Mouse (Mus musculus) urinary bladder, postnatal 36 days (tissue): ENCODE results near the gene Ppp1r12c.

Experiments
- DNase-seq, 2 experiments: peaks; one replicate each; pipeline ENCODE4 v3.0.0; 2022; ENCODE audit warnings: low spot score in 2 of 2, mixed read lengths in 1 of 2

Gene Ppp1r12c

DNA sequence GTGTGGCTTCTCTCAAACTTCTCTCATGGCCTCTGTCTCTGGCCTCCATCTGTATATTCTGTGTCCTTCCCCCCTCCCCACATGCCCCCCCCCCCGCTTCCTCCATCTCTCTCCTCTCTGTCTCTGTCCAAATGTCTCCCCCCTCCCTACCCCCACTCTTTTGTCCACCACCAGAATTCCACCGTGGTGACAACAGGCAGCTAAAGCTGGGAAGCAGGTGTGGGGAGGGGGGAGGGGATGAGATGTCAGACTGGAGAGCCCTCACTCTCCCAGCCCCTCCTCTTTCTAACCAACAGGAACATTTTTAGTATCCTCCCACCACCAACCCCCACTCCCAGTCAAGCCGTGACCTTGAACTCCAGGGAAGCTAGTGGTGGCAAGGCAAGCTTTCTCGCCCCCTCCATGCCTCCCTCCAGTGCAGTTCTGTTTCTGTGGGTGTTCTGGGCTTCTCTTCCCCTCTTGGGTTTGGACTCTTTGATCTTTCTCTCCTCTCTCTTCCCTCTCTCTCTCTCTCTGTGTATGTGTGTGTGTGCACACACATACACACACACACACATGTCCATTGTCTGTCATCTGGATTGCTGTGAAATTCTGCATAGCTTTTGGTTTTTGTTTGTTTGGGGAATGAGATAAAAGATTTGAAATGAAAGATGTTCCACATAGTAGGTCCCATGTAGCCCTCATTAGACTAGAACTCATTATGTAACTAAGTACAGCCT, 15.0 kb upstream of the Ppp1r12c start, which contains the start of gene Tnnt1:
Gene Tnnt1 (minus strand): TSS at position 51 of the 719 bp plus-strand sequence.
- no peak for DNase-seq

- DNase-seq = no peak
These were observed 14.4 kb upstream of the Ppp1r12c start for GRCm38 (mm10) chr7:4515853-4516252.

DNA sequence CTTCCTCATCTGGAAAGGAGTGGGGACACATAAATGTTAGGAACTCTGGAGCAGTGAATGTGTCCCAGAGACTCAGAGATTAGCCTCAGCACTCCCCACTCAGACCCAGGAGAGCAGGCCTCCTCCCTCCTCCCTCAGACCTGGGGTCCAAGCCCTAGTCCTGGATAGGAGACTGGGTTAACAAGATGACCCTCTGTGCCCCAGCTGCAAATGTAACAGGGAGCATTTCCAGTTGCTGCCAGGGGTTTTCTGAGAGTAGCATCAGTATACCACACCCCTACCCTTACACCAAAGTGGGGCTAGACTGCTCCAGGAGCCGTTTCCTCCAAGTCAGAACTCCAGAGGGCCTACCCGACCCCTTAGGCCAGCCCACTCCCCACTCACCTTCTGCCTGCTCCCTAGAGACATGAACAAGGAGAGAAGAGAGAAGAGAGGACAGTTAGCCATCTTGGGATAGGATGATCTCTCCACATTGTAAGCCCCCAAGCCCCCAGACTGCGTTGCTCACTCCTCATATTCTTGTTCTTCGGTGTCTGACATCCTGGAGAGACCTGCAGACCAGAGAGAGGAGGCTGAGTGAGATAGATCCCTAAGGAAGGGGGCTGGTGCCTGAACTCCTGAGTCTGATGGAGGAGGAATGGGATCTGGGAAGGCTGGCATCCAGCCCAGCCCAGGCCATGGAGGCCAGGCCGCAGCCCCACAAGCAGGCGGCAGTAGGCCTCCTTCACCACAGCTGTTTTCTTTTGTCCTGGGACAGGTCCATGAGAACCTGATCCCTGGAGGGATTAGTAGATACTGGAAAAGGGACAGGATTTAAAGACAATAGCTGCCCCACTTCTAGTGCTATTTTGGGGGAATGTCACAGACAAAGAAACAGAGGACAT, 12.6 kb upstream of the Ppp1r12c start:
- DNase-seq = no peak

GRCm38 (mm10) chr7:4513236-4513635, 11.8 kb upstream of the Ppp1r12c start:
- no peak for DNase-seq

DNA sequence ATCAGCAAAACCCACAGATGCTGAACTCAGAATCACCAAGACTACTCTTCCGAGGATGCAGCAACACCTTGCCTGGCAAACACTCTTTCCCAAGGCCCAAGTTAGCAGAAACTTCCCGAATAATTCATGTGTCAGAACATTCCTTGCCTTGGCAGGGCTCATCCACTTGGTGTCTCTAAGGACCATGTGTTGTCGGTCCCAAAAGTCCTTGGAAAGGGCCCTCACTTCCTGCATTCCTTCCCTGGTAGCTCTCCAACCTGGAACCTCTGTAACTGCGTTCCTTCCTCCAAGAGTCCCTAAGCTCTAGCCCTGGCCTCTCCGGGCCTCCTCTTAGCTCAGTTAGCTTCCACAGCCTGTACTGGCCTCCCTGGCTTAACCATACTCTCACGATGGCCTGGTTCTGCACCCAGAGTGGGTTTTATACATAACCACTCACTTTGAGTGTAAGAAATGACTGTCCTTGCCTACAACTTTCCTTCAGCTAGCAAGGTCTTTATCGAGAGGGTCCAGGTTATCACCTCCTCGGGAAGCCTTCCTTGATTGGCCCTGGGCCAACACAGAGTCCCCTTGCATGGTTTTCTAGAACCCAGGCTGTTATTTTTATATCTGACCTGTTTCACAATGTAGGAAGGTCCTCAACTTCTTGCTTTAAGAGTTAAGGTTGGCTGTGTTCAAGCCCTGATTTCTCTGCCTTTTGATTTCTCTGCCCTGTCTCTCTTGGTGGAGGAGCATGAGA, 10.2 kb upstream of the Ppp1r12c start:
- DNase-seq = no peak

DNA sequence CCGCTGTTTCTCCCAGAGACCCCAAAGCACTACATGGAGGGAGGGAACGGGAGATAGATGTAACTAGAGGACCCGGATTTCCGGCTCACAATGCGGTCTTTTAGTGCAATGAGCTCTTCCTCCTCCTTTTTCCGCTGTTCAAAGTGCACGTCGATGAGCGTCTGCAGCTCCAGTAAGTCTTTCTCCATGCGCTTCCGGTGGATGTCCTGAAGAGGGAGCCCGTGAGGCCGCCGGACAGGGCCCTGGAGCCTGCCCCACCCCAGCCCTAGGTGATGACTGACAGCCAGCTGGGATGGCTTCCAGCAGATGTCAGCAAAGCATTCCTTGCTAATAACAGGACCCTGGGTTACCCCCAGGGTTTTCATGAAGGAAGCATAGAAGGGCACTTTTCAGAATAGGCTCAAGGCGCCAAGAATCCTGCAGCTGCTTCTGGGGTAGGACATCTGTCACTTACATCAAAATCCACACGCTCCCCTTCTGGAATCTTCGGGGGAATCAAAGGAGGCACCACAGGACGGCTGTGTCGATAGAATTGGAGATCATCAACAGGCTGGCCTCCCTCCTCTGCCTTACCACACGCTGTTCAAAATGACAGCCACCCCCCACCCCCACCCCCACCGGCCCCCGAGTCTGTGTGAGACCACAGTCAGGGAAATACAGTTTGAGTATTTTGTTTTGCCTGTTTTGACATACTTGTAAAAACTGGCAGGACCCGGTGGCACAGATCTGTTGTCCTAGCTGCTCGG, 8.6 kb upstream of the Ppp1r12c start:
- peak; percentile 46 to 67 for DNase-seq

GRCm38 (mm10) chr7:4508739-4509116, 7.2 kb upstream of the Ppp1r12c start:
- DNase-seq = no peak

DNA sequence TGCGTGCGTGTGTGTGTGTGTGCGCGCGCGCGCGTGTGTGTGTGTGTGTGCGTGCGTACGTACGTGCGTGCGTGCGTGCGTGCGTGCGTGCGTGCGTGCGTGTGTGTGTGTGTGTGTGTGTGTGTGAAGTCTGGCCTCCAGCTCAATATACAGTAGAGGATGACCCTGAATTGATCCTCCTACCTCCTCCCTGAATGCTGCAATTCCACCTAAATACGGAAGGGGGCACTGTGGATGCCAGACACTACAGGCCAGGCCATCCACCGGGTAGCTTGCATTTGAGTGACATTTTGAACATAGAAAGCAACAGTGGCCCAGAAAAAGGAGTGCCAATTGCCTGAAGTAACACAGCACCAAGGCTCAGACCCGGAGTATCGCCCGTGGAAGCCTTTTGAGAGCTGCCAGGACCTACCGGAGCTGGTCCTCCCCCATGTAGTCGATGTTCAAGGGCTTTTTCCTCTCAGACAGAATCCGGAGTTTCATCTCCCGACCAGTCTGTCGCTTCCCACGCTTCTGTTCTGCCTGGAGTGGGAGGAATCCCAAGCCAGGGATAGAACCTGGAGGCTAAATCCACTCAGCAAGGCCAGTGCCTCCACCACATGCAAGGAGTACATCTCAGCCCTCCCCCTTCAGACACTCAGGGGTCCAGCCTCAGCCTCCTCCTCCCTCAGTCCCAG, 6.7 kb upstream of the Ppp1r12c start:
- DNase-seq = no peak

DNA sequence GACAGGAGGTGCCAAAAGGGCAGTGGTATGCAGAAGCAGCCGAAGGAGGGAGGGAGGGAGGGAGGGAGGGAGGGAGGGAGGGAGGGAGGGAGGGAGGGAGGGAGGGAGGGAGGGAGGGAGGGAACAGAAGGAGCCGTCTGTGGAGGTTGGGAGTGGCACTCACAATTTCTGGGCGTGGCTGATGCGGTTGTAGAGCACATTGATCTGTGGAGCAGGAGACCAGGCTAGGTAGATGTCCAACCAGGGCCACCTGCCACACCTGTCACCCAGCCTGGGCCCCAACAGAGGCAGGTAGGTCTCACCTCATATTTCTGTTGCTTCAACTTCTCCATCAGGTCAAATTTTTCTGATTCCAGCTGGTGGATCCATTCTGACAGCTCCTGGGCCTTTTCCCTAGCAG, 5.7 kb upstream of the Ppp1r12c start:
- DNase-seq = no peak

DNA sequence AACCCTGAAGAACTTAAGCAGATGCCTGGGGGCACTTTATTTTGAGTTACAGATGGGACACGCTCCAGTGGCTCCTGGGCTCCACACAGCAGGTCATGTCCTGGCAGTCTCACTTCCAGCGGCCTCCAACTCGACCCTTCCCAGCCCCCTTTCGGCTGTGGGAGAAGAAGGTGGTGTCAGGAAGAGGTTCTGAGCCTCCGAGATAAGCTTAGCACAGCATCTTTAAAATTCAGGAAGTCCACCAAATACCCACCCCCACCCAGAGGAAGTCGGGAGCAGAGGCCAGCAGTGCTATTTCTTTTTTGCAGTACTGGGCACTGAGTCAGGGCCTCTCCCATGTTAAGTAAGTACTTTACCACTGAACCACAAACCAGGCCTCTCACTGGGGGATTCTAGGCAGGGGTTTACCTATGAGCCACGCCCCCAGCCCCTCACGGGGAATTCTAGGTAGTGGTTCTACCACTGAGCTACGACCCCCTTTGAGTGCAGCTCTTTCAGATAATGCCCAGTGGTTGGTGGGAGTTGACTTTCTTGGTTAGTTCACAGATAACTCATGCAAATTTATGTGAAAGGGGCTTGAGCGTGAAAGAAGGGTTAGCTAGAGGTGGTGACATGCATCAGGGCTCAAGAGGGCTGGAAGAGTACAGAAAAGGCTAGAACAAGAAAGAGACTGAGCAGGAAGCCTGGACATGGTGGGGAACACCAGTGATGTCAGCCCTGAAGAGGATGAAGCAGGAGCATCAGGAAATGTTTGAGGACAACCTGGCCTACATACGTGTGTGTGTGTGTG, 3.4 kb upstream of the Ppp1r12c start:
- DNase-seq = no peak

DNA sequence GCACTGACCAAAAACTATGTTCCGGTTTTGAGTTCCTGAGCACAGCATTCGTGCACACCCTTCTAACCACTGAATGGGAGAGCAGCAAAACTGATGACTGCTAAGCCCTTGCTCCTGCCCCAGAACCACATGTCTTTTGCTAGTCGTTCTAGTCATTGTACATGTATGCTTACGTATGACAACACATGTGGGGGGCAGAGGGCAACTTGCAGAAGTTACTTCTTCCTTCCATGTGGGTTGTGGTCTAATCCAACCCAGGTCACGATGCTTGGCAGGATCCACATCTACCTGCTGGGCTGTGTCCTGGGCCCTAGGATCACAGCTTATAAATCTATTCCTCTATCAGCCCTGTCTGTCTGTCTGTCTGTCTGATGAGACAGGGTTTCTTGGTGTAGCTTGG, 2.4 kb upstream of the Ppp1r12c start:
- DNase-seq = no peak

DNA sequence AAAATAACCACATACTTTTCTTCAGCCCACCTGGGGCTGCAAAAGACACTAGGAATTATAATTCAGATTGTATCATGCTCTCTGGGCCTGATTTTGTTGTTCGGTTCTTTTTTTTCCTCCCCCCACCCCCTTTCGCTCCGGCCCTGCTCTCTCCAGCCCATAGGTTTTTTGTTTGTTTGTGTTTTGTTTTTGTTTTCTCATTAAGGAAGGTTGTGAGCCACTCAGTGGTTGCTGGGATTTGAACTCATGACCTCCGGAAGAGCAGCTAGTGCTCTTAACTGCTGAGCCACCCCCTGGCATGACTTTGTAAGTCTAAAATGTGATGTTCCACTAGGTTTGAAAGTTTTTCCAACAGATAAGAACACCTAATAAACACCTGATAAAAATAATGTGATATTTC, 1.6 kb upstream of the Ppp1r12c start:
- no peak for DNase-seq

GRCm38 (mm10) chr7:4502421-4503090, 1.1 kb upstream of the Ppp1r12c start:
- peak; percentile 26 to 30 for DNase-seq

DNA sequence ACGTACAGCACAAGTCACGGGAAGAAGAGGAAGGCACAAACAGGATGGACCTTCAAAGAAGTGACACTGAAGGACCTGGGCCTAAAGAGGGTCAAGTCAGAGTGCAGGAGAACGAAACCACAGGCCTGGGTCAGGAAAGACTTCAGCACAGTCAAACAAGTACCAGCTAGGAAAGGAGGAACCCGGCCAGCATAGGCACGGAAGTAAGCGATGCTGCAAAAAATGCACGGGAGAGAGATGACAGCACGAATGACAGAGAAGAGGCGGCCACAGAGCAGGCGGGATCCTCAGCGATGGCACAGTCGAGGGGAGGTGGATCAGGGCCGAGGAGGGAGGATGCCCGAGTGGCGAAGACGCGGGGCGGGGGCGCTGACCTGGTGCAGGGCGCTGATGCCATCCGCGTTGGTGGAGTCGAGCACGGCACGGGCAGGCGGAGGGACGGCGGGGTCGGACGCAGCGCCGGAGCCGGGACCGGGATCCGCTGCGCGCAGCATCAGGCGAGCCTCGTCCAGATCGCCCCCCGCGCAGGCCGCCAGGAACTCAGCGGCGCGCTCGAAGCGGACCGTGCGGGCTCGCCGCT, 498 bp downstream of the Ppp1r12c start:
- DNase-seq = peak; percentile 17 to 22

- DNase-seq = no peak
These were observed 2.4 kb downstream of the Ppp1r12c start for GRCm38 (mm10) chr7:4499034-4499433.

GRCm38 (mm10) chr7:4498251-4498650, 3.2 kb downstream of the Ppp1r12c start:
- DNase-seq = peak; percentile 25 to 67

DNA sequence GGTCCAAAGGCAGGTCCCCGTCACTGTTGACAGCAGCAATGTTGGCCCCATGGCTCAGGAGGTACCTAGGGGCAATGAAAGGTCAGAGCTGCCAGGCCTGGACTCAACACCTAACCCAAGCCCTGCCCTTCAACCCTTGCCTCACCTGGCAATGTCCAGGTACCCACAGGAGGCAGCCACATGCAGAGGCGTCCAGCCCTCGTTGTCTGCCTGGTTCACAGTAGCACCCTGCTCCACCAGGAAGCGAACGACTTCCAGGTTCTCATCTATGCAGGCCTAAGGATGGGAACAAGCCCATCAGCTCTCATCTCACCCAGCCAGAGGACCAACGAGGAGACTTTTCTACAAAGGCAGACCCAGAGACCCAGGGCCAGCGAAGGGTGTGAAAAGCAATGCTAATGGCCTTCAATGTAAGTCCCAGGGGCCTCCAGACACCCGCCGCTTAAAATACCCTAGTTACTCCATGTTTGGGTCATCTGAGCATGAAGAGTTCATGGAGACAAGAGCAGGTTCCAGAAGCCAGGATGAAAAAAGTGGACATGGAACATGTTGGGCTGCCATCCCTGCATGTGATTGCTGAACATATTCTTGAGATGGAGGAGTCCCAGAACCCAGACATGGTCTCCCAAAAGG, 4.1 kb downstream of the Ppp1r12c start:
- DNase-seq = no peak

- no peak for DNase-seq
These were observed 5.0 kb downstream of the Ppp1r12c start for GRCm38 (mm10) chr7:4496468-4496867.

- no peak for DNase-seq
These were observed 7.5 kb downstream of the Ppp1r12c start for GRCm38 (mm10) chr7:4493991-4494390.
